Mouse (Mus musculus): ENCODE results near the gene Pcsk2. TPM values are rescaled to one million over a fixed set of nuclear protein-coding genes. Genes with fewer than 3 reads are reported as not detected.

The Pcsk2 gene
- polyA plus RNA-seq, 1 experiment from 2014 or later = not detected

DNA sequence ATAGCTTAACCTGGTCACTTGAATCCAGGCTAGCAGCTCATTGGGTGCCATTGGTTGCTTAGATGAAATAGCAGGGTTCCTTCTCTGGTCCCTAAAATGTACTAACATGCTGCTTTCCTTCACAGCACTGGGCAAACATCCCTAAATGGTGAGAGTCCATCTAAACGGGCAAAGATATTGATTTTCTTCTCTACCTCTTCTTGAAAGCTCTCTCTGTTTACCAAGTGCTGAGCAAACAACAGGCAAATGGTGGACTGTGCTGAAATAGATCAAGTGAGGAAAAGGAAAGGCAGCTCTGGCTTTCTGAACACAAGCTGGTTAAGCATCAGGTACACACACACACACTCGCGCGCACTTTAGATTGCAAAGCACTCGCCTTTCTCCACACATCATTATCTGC is 120.8 kb downstream of the Pcsk2 start:
- TF ChIP-seq EP300 (IDR thresholded peaks at IDR 0.05; ENCODE audit: low read depth) = no peak
- no peak for TF ChIP-seq CTCF (IDR thresholded peaks at IDR 0.05; ENCODE audit: low read depth)
- Histone ChIP-seq H3K36me3 (replicated peaks; ENCODE audit: insufficient read depth, low read length) (no peaks in the 10 kb centered on the region), H3K4me1 (ENCODE audit: insufficient read depth) (no peaks in the 10 kb centered on the region), H3K27me3 (ENCODE audit: insufficient read depth, low read length) (no peaks in the 10 kb centered on the region), H3K27ac (ENCODE audit: low read depth) (no peak overlapping the region), H3K4me2 (ENCODE audit: low read depth, low read length) (peak overlapping the region; percentile 26; the same call in 1 of the 2 replicates), H3K9me3 (ENCODE audit: low read length) (no peaks in the 10 kb centered on the region), H3K9ac (replicated peaks) (no peak overlapping the region), H3K4me3 (ENCODE audit: low read depth, low read length) (no peak overlapping the region)
- WGBS (ENCODE audit: insufficient replicate concordance) = 57% methylated on average over 5 of the region's 5 CpGs
- DNase-seq (no peak), ATAC-seq (peak; percentile 53)

DNA sequence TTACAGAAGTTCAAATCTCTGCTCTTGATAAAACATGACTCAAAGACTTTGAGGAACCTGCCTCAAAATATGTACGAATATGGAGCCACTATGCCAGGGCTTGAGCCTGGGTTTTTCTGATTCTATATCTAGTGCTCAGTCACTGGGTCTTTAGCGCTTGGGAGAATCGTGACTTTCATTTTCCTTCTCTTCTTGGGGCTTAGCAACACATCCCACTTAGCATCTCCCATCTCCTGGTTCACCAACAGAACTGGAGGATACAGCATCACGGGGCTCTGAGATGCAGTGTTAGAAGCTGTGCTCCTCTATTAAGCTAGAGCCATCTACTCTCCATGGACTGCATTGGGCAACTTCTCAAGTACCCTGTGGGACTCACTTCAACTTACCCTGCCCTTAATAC is 131.9 kb downstream of the Pcsk2 start:
- Histone ChIP-seq H3K4me1 (ENCODE audit: insufficient read depth) (no peaks in the 10 kb centered on the region), H3K27ac (ENCODE audit: low read depth) (no peak overlapping the region), H3K36me3 (replicated peaks; ENCODE audit: insufficient read depth, low read length) (no peaks in the 10 kb centered on the region), H3K9ac (replicated peaks) (no peak overlapping the region), H3K9me3 (ENCODE audit: low read length) (no peaks in the 10 kb centered on the region), H3K4me3 (ENCODE audit: low read depth, low read length) (no peak overlapping the region), H3K4me2 (ENCODE audit: low read depth, low read length) (no peak overlapping the region), H3K27me3 (ENCODE audit: insufficient read depth, low read length) (no peaks in the 10 kb centered on the region)
- ATAC-seq (no peak), DNase-seq (no peak)
- no peak for TF ChIP-seq EP300 (IDR thresholded peaks at IDR 0.05; ENCODE audit: low read depth)
- TF ChIP-seq CTCF (IDR thresholded peaks at IDR 0.05; ENCODE audit: low read depth) = no peak
- 87% methylated on average over 4 of the region's 4 CpGs for WGBS (ENCODE audit: insufficient replicate concordance)

DNA sequence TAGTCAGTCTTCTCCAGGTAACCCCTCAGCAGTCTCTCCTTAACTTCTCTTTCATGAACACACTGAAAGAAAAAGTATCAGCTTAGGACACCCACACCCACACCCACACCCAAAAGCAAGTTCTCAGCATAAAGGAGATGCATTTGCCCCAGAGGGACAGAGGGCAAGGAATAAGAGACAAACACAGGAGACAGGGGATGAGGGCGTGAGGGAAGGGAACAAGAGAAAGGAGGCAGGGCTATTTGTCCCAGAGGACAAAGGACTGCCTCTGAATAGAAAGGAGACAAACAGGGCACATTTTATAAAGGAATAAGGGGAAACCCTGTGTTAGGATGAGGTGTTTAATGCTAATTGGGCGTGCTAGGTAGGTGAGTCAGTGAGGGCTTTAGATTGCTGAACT is 133.6 kb downstream of the Pcsk2 start:
- Histone ChIP-seq H3K4me1 (ENCODE audit: insufficient read depth) (no peaks in the 10 kb centered on the region), H3K27ac (ENCODE audit: low read depth) (no peak overlapping the region), H3K4me3 (ENCODE audit: low read depth, low read length) (no peak overlapping the region), H3K27me3 (ENCODE audit: insufficient read depth, low read length) (no peaks in the 10 kb centered on the region), H3K9me3 (ENCODE audit: low read length) (no peaks in the 10 kb centered on the region), H3K9ac (replicated peaks) (no peak overlapping the region), H3K36me3 (replicated peaks; ENCODE audit: insufficient read depth, low read length) (no peaks in the 10 kb centered on the region), H3K4me2 (ENCODE audit: low read depth, low read length) (no peak overlapping the region)
- no peak for DNase-seq
- 65% methylated on average over 2 of the region's 2 CpGs for WGBS (ENCODE audit: insufficient replicate concordance)
- TF ChIP-seq EP300 (IDR thresholded peaks at IDR 0.05; ENCODE audit: low read depth) = no peak
- no peak for TF ChIP-seq CTCF (IDR thresholded peaks at IDR 0.05; ENCODE audit: low read depth)
- ATAC-seq = no peak

DNA sequence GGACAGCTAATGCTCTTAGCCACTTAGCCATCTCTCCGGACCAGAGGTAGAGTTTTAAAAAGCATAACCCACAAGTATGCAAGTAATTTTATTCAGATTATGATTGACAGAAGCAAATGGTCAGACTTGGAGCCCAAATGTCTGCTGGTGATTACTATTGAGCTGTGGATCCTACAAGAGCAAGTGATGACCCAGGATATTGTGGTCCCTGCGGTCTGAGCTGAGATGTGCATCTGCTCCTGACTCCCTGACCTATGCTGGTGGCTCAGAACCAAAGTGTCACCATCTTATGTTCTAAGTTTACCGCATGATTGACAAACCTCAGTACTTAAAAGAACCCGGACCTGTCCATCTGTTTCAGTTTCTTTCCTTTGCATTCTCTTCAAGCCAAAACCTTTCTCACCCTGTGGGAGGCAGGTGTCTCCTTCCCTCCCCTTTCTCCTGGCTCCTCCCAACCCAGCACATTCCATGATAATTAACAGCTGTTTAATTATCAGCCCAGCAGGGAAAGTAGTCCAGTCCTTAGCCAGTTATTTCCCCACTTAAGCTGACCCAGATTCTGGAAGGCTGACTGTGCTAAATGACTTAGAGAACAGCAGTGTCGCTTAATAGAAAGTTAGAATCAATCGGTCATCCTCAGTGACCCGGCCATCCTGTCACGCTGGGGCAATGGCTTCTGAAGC is 136.1 kb downstream of the Pcsk2 start:
- no peak overlapping the region for H3K9ac ChIP-seq (replicated peaks)
- no peaks in the 10 kb centered on the region for H3K27me3 ChIP-seq (ENCODE audit: insufficient read depth, low read length)
- no peak overlapping the region for H3K4me2 ChIP-seq (ENCODE audit: low read depth, low read length)
- no peak overlapping the region for H3K4me3 ChIP-seq (ENCODE audit: low read depth, low read length)
- TF ChIP-seq EP300 (IDR thresholded peaks at IDR 0.05; ENCODE audit: low read depth) = no peak
- no peak for TF ChIP-seq CTCF (IDR thresholded peaks at IDR 0.05; ENCODE audit: low read depth)
- H3K9me3 ChIP-seq (ENCODE audit: low read length) = no peaks in the 10 kb centered on the region
- DNase-seq = no peak
- ATAC-seq = no peak
- H3K27ac ChIP-seq (ENCODE audit: low read depth) = no peak overlapping the region
- H3K36me3 ChIP-seq (replicated peaks; ENCODE audit: insufficient read depth, low read length) = no peaks in the 10 kb centered on the region
- WGBS (ENCODE audit: insufficient replicate concordance) = 75% methylated on average over 8 of the region's 8 CpGs
- no peaks in the 10 kb centered on the region for H3K4me1 ChIP-seq (ENCODE audit: insufficient read depth)

DNA sequence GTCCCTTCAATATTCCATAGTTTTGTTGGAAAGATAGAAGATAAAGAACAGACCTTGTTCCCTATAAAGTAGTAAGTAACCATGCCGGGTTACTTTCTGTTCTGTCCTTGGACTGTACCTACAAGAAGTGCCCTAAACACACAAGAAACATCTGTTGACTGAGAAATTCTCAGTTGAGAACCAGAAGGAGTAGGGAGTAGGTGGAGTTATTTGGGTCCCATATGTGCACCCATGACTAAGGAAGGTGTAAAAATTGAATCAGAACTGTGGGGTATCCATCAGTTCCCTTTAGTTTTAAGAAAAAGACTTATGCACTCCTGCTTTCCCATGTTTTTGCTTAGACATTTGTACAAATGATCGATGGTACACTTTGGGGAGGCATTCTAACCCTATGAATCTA is 137.6 kb downstream of the Pcsk2 start:
- no peak for TF ChIP-seq EP300 (IDR thresholded peaks at IDR 0.05; ENCODE audit: low read depth)
- TF ChIP-seq CTCF (IDR thresholded peaks at IDR 0.05; ENCODE audit: low read depth) = no peak
- no peaks in the 10 kb centered on the region for H3K27me3 ChIP-seq (ENCODE audit: insufficient read depth, low read length)
- no peaks in the 10 kb centered on the region for H3K4me1 ChIP-seq (ENCODE audit: insufficient read depth)
- H3K36me3 ChIP-seq (replicated peaks; ENCODE audit: insufficient read depth, low read length) = no peaks in the 10 kb centered on the region
- no peak for DNase-seq
- H3K27ac ChIP-seq (ENCODE audit: low read depth) = no peak overlapping the region
- H3K4me2 ChIP-seq (ENCODE audit: low read depth, low read length) = no peak overlapping the region
- 74% methylated on average over 2 of the region's 2 CpGs for WGBS (ENCODE audit: insufficient replicate concordance)
- H3K4me3 ChIP-seq (ENCODE audit: low read depth, low read length) = no peak overlapping the region
- H3K9ac ChIP-seq (replicated peaks) = no peak overlapping the region
- ATAC-seq = no peak
- no peaks in the 10 kb centered on the region for H3K9me3 ChIP-seq (ENCODE audit: low read length)

DNA sequence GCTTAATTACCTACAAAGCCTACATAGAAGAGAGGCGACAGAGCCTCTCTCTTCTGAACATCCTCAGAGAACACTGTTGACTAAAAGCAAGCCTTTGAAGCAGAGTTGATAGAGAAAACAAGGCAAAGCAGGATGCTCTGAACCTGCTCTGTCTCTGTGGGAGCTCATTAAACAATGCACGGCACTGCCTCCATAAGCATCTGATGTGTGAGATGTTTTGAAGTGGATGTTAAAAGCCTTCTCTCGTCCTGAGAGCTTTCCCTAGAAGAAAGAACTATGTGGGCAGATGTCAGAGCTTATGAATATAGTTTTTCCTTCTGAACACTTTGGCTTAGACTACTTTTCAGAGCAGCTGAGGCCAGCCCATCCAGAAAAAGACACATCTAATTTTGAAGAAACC is 145.3 kb downstream of the Pcsk2 start:
- Histone ChIP-seq H3K4me3 (ENCODE audit: low read depth, low read length) (no peak overlapping the region), H3K4me2 (ENCODE audit: low read depth, low read length) (no peak overlapping the region), H3K9me3 (ENCODE audit: low read length) (no peaks in the 10 kb centered on the region; the same call in 1 of the 2 replicates), H3K4me1 (ENCODE audit: insufficient read depth) (no peaks in the 10 kb centered on the region), H3K27me3 (ENCODE audit: insufficient read depth, low read length) (no peaks in the 10 kb centered on the region), H3K9ac (replicated peaks) (no peak overlapping the region), H3K27ac (ENCODE audit: low read depth) (no peak overlapping the region), H3K36me3 (replicated peaks; ENCODE audit: insufficient read depth, low read length) (no peaks in the 10 kb centered on the region)
- TF ChIP-seq EP300 (IDR thresholded peaks at IDR 0.05; ENCODE audit: low read depth) (no peak), CTCF (IDR thresholded peaks at IDR 0.05; ENCODE audit: low read depth) (no peak)
- ATAC-seq (no peak), DNase-seq (no peak)
- 54% methylated on average over 3 of the region's 3 CpGs for WGBS (ENCODE audit: insufficient replicate concordance)
